Mouse (Mus musculus) stomach, embryonic 16.5 days (tissue): ENCODE measurements at regions not wholly inside any gene's neighbourhood (a gene's known extent, or its start where the extent isn't known, plus 50 kb on each side); places are given as distances from the start of the nearest gene placed in this dataset.

Experiments used
- ATAC-seq: fragments of 200-750 bp; cut with Nextera tagmentation; 2 replicates; pipeline ENCODE4 v1.8.0; 2017; ENCODE audit warnings: moderate number of reproducible peaks, moderate TSS enrichment; ENCODE audit not compliant: insufficient read depth, low FRiP score
- H3K27ac ChIP-seq: fragments of 300-500 bp; sonication (generic); 2 replicates; pipeline ENCODE4 v1.5.1; 2014; ENCODE audit warnings: low read length
- H3K27me3 ChIP-seq: fragments of 300-500 bp; sonication (generic); 2 replicates; pipeline ENCODE4 v1.6.1; 2014; ENCODE audit warnings: low read length, control low read depth, mixed read lengths; ENCODE audit not compliant: control insufficient read depth, insufficient read depth
- H3K36me3 ChIP-seq: fragments of 300-500 bp; sonication (generic); 2 replicates; pipeline ENCODE4 v1.6.1; 2014; ENCODE audit warnings: low read length; ENCODE audit not compliant: control insufficient read depth, insufficient read depth
- H3K4me1 ChIP-seq: fragments of 300-500 bp; sonication (generic); 2 replicates; pipeline ENCODE4 v1.6.1; 2014; ENCODE audit warnings: low read length, control low read depth, mixed read lengths; ENCODE audit not compliant: control insufficient read depth, insufficient read depth
- H3K4me2 ChIP-seq: fragments of 300-500 bp; sonication (generic); 2 replicates; pipeline ENCODE4 v1.6.1; 2014; ENCODE audit warnings: low read depth, low read length, mixed read lengths
- H3K4me3 ChIP-seq: fragments of 300-500 bp; sonication (generic); replicated peaks from 2 replicates; pipeline ENCODE4 v1.5.1; 2014; ENCODE audit warnings: mild to moderate bottlenecking, low read length
- H3K9ac ChIP-seq: fragments of 300-500 bp; sonication (generic); 2 replicates; pipeline ENCODE4 v1.6.1; 2014; ENCODE audit warnings: low read length
- H3K9me3 ChIP-seq: fragments of 300-500 bp; sonication (generic); replicated peaks from 2 replicates; pipeline ENCODE4 v1.6.1; 2016; ENCODE audit warnings: low read length, control low read depth; ENCODE audit not compliant: control insufficient read depth
- WGBS: fragments of 180-500 bp; shearing (Covaris S2); extraction: QIAGEN DNeasy Blood & Tissue Kit; methylation state at CpG from one replicate; pipeline ENCODE4 v1.1.7; 2014; 5-methylcytosine and 5-hydroxymethylcytosine counted together

- Histone ChIP-seq H3K9ac (no peak overlapping the region), H3K9me3 (no peaks in the 10 kb centered on the region), H3K4me3 (no peak overlapping the region), H3K27me3 (no peaks in the 10 kb centered on the region), H3K27ac (no peak overlapping the region), H3K4me2 (no peak overlapping the region), H3K4me1 (no peaks in the 10 kb centered on the region), H3K36me3 (no peaks in the 10 kb centered on the region)
- WGBS = 31% methylated on average over 3 of the region's 3 CpGs
- no peak for ATAC-seq
Measured at GRCm38 (mm10) chr8:103078559-103078958, 293.1 kb upstream of the Cdh11 start.

GRCm38 (mm10) chr8:103086956-103087482 lies 301.6 kb upstream of the Cdh11 start:
- H3K27me3 ChIP-seq = no peaks in the 10 kb centered on the region
- no peaks in the 10 kb centered on the region for H3K9me3 ChIP-seq
- no peaks in the 10 kb centered on the region for H3K4me1 ChIP-seq
- H3K27ac ChIP-seq = no peak overlapping the region
- no peaks in the 10 kb centered on the region for H3K36me3 ChIP-seq
- H3K4me2 ChIP-seq = no peak overlapping the region
- ATAC-seq = no peak
- 76% methylated on average over 4 of the region's 4 CpGs for WGBS
- H3K9ac ChIP-seq = no peak overlapping the region
- no peak overlapping the region for H3K4me3 ChIP-seq

- no peak overlapping the region for H3K4me2 ChIP-seq
- H3K9me3 ChIP-seq = no peaks in the 10 kb centered on the region
- no peak overlapping the region for H3K9ac ChIP-seq
- no peak overlapping the region for H3K4me3 ChIP-seq
- no peaks in the 10 kb centered on the region for H3K4me1 ChIP-seq
- 53% methylated on average over 4 of the region's 4 CpGs for WGBS
- H3K27ac ChIP-seq = no peak overlapping the region
- no peaks in the 10 kb centered on the region for H3K27me3 ChIP-seq
- no peak for ATAC-seq
- H3K36me3 ChIP-seq = no peaks in the 10 kb centered on the region
Measured at GRCm38 (mm10) chr8:103096496-103097092, 311.2 kb upstream of the Cdh11 start.

- no peak overlapping the region for H3K27ac ChIP-seq
- H3K36me3 ChIP-seq = no peaks in the 10 kb centered on the region
- no peaks in the 10 kb centered on the region for H3K9me3 ChIP-seq
- H3K27me3 ChIP-seq = no peaks in the 10 kb centered on the region
- H3K9ac ChIP-seq = no peak overlapping the region
- ATAC-seq = no peak
- 79% methylated on average over 7 of the region's 7 CpGs for WGBS
- H3K4me1 ChIP-seq = no peaks in the 10 kb centered on the region
- no peak overlapping the region for H3K4me3 ChIP-seq
- no peak overlapping the region for H3K4me2 ChIP-seq
Measured at GRCm38 (mm10) chr8:103125581-103125980, 340.1 kb upstream of the Cdh11 start.

- no peak overlapping the region for H3K27ac ChIP-seq
- H3K9me3 ChIP-seq = no peaks in the 10 kb centered on the region
- H3K4me3 ChIP-seq = no peak overlapping the region
- 86% methylated on average over 1 of the region's 1 CpGs for WGBS
- H3K36me3 ChIP-seq = no peaks in the 10 kb centered on the region
- H3K4me2 ChIP-seq = no peak overlapping the region
- H3K27me3 ChIP-seq = no peaks in the 10 kb centered on the region
- no peak for ATAC-seq
- no peak overlapping the region for H3K9ac ChIP-seq
- no peaks in the 10 kb centered on the region for H3K4me1 ChIP-seq
Measured at GRCm38 (mm10) chr8:103138136-103138535, 352.7 kb upstream of the Cdh11 start.

- Histone ChIP-seq H3K27ac (no peak overlapping the region), H3K36me3 (no peaks in the 10 kb centered on the region), H3K9me3 (no peaks in the 10 kb centered on the region), H3K4me2 (no peak overlapping the region), H3K27me3 (no peaks in the 10 kb centered on the region), H3K9ac (no peak overlapping the region), H3K4me1 (no peaks in the 10 kb centered on the region), H3K4me3 (no peak overlapping the region)
- no peak for ATAC-seq
- WGBS = 55% methylated on average over 1 of the region's 1 CpGs
Measured at GRCm38 (mm10) chr8:103144835-103145234, 359.4 kb upstream of the Cdh11 start.

GRCm38 (mm10) chr8:103148013-103148412 lies 362.6 kb upstream of the Cdh11 start:
- 52% methylated on average over 4 of the region's 4 CpGs for WGBS
- Histone ChIP-seq H3K27me3 (no peaks in the 10 kb centered on the region), H3K36me3 (no peaks in the 10 kb centered on the region), H3K4me3 (no peak overlapping the region), H3K9me3 (no peaks in the 10 kb centered on the region), H3K27ac (no peak overlapping the region), H3K9ac (no peak overlapping the region), H3K4me1 (no peaks in the 10 kb centered on the region), H3K4me2 (no peak overlapping the region)
- no peak for ATAC-seq

- H3K9ac ChIP-seq = no peak overlapping the region
- no peak overlapping the region for H3K4me3 ChIP-seq
- H3K9me3 ChIP-seq = no peaks in the 10 kb centered on the region
- H3K27me3 ChIP-seq = no peaks in the 10 kb centered on the region
- 72% methylated on average over 10 of the region's 10 CpGs for WGBS
- no peak for ATAC-seq
- no peaks in the 10 kb centered on the region for H3K36me3 ChIP-seq
- H3K4me2 ChIP-seq = no peak overlapping the region
- no peaks in the 10 kb centered on the region for H3K4me1 ChIP-seq
- H3K27ac ChIP-seq = no peak overlapping the region
Measured at GRCm38 (mm10) chr8:103148447-103148846, 363.0 kb upstream of the Cdh11 start.

GRCm38 (mm10) chr8:103166623-103167316 lies 381.3 kb upstream of the Cdh11 start:
- Histone ChIP-seq H3K36me3 (no peaks in the 10 kb centered on the region), H3K27me3 (no peaks in the 10 kb centered on the region), H3K4me3 (no peak overlapping the region), H3K9me3 (no peaks in the 10 kb centered on the region), H3K27ac (no peak overlapping the region), H3K4me2 (no peak overlapping the region), H3K4me1 (no peaks in the 10 kb centered on the region), H3K9ac (no peak overlapping the region)
- WGBS = 61% methylated on average over 7 of the region's 7 CpGs
- no peak for ATAC-seq
